Mouse (Mus musculus) ES-E14 (cell line): Measurements from ENCODE around the gene Vars. TPM values are rescaled to one million over a fixed set of nuclear protein-coding genes. Genes with fewer than 3 reads are reported as not detected.
"Not testable (repeated sequence)": the region's sequence is repeated elsewhere in the genome, so short reads cannot be mapped to it uniquely, and the experiment has no call there.

ENCODE experiments used
- DNase-seq: peaks from one replicate; pipeline ENCODE4 v3.0.0-alpha.2; 2013; ENCODE audit warnings: low read depth, low spot score
- H3K27ac ChIP-seq: 2 replicates; pipeline ENCODE4 v1.5.1; 2012; ENCODE audit warnings: low read depth, mild to moderate bottlenecking, low read length, moderate library complexity, mixed read lengths; ENCODE audit not compliant: poor library complexity, insufficient read depth, severe bottlenecking
- H3K36me3 ChIP-seq: 2 replicates; pipeline ENCODE4 v1.6.1; 2012; ENCODE audit warnings: mild to moderate bottlenecking, low read length, moderate library complexity, mixed read lengths; ENCODE audit not compliant: control insufficient read depth, poor library complexity, insufficient read depth, severe bottlenecking
- H3K4me1 ChIP-seq, 2 experiments: fragments of 150-350 bp in 1 of 2; sonication (generic) in 1 of 2; 2 replicates each; pipeline ENCODE4 v1.6.1; 2012; ENCODE audit warnings: low read length in 2 of 2, mild to moderate bottlenecking in 1 of 2, mixed read lengths in 1 of 2; ENCODE audit not compliant: control insufficient read depth in 2 of 2, insufficient read depth in 2 of 2, poor library complexity in 1 of 2
- H3K4me3 ChIP-seq, 2 experiments: fragments of 150-350 bp in 1 of 2; sonication (generic) in 1 of 2; 2 replicates each; pipeline ENCODE4 v1.5.1; 2012; ENCODE audit warnings: low read length in 2 of 2, low read depth in 1 of 2, mild to moderate bottlenecking in 1 of 2, mixed read lengths in 1 of 2; ENCODE audit not compliant: insufficient read depth in 1 of 2, poor library complexity in 1 of 2, severe bottlenecking in 1 of 2
- H3K9ac ChIP-seq: 2 replicates; pipeline ENCODE4 v1.6.1; 2012; ENCODE audit warnings: low read depth, mild to moderate bottlenecking, low read length, mixed read lengths; ENCODE audit not compliant: poor library complexity, insufficient read depth, severe bottlenecking
- H3K9me3 ChIP-seq: fragments of 150-350 bp; sonication (generic); 2 replicates; pipeline ENCODE4 v1.6.1; 2012; ENCODE audit warnings: low read depth, mild to moderate bottlenecking, low read length; ENCODE audit not compliant: control insufficient read depth, insufficient read depth
- CHD2 ChIP-seq: IDR thresholded peaks from 2 replicates; pipeline ENCODE4 v1.6.1; 2014; ENCODE audit warnings: mild to moderate bottlenecking, low read depth, low read length, inconsistent platforms
- HCFC1 ChIP-seq: IDR thresholded peaks from 2 replicates; pipeline ENCODE4 v1.6.1; 2012; ENCODE audit warnings: low read length, inconsistent platforms, borderline replicate concordance; ENCODE audit not compliant: insufficient read depth
- ZC3H11A ChIP-seq: IDR thresholded peaks from 2 replicates; pipeline ENCODE4 v1.6.1; 2012; ENCODE audit warnings: low read depth, mild to moderate bottlenecking, inconsistent platforms, low read length, borderline replicate concordance
- ZNF384 ChIP-seq: IDR thresholded peaks from 2 replicates; pipeline ENCODE4 v1.6.1; 2012; ENCODE audit warnings: low read depth, low read length, inconsistent platforms
- in situ Hi-C, 2 experiments: fragments of 600-800 bp; cut with MboI; formaldehyde crosslinking; loops; one replicate each; pipeline ENCODE4 v1.15.1; 2025; ENCODE audit warnings: low sequenced_read_pairs in 2 of 2, inconsistent platforms in 1 of 2; ENCODE audit not compliant: unreplicated experiment in 2 of 2
- total RNA-seq: library from RNA; depleted of rRNA; stranded (reverse); fragments of 300-350 nt; gene quantifications from 2 replicates; pipeline ENCODE4 v1.2.3, GENCODE M21; 2012

The Vars gene
- total RNA-seq, 1 experiment, result 303 TPM

DNA sequence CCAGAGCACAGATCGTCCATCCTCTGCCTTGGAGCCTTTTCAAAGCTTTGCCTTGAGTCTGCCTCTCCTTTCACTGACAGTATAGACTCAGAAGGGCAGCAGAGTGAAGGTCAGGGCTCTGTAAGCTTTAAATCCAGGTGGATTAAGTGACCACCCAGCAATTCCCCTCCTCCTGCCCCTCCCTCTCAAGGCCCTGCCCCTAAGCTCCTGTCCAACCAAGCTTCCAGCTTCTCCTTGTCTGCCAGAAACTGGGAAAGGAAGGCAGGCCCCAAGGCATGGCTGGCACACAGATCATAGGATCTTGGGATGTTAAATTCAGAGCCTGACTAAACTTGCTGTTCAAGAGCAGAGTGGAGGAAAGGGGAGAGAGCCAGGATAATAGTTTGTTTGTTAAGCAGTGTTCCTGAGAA is 36.1 kb upstream of the Vars start:
- in situ Hi-C loops, result no loop called here
- no peak overlapping the region for H3K27ac ChIP-seq
- TF ChIP-seq ZC3H11A (no peak), CHD2 (no peak)
- H3K4me3 ChIP-seq, result no peak overlapping the region
- H3K9ac ChIP-seq, result no peak overlapping the region
- H3K4me1 ChIP-seq, result peaks cover 3 to 16% of the 10 kb centered on the region in 2 experiments; a peak in 2 of 4 replicates
- no peaks in the 10 kb centered on the region for H3K36me3 ChIP-seq
- H3K9me3 ChIP-seq, result no peaks in the 10 kb centered on the region
- DNase-seq, result no peak

- no peak overlapping the region for H3K4me3 ChIP-seq
- TF ChIP-seq ZC3H11A, result no peak
- no peak for TF ChIP-seq HCFC1
- no peak for TF ChIP-seq ZNF384
- no peaks in the 10 kb centered on the region for H3K36me3 ChIP-seq
- DNase-seq, result no peak
- H3K9ac ChIP-seq, result no peak overlapping the region
- no peak overlapping the region for H3K27ac ChIP-seq
- H3K9me3 ChIP-seq, result no peaks in the 10 kb centered on the region
- H3K4me1 ChIP-seq, result peaks cover 3 to 13% of the 10 kb centered on the region in 2 experiments; a peak in 2 of 4 replicates
- in situ Hi-C loops, result no loop called here
Observed at GRCm38 (mm10) chr17:34965627-34966026, 35.2 kb upstream of the Vars start.

DNA sequence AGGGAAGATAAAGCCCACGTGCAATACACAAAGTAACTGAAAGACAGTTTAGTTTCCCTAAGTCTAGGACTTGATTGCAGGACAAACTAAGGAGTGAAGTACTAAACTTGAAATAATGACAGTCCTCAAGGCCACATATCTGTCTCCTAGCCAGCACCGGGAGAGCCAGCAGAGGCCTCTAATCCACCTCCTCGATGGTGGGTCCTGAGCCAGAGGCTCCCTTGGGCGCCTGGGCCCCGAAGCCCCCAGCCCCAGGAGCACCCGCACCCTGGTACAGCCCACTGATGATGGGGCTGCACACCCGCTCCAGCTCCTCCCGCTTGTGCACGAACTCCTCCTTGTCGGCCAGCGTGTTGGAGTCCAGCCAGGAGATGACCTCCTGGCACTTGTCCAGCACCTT is 31.0 kb upstream of the Vars start, which contains the start of gene Gm20481:
Gm20481 (plus strand) TSS at position 91 of the 400 bp plus-strand sequence.
- H3K9ac ChIP-seq, DNase-seq, H3K9me3 ChIP-seq, H3K27ac ChIP-seq, in situ Hi-C loops, H3K36me3 ChIP-seq: not testable (repeated sequence)
- H3K4me3 ChIP-seq, result peak within 1 kb of the TSS in 1 of 2 experiments; percentile 39; a peak in 1 of 4 replicates
- H3K4me1 ChIP-seq, result peaks cover 0 to 12% of the 10 kb centered on the region in 2 experiments; a peak in 2 of 4 replicates

DNA sequence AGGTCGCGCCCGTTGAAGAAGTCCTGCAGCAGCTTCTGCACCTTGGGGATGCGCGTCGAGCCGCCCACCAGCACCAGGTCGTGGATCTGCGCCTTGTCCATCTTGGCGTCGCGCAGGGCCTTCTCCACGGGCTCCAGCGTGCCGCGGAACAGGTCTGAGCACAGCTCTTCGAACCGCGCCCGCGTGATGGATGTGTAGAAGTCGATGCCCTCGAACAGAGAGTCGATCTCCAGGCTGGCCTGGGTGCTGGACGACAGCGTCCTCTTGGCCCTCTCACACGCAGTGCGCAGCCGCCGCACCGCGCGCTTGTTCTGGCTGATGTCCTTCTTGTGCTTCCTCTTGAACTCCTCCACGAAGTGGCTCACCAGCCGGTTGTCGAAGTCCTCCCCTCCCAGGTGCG is 29.9 kb upstream of the Vars start:
- H3K4me3 ChIP-seq, H3K36me3 ChIP-seq, DNase-seq, in situ Hi-C loops, H3K9me3 ChIP-seq, H3K9ac ChIP-seq, H3K27ac ChIP-seq, H3K4me1 ChIP-seq: not testable (repeated sequence)

DNA sequence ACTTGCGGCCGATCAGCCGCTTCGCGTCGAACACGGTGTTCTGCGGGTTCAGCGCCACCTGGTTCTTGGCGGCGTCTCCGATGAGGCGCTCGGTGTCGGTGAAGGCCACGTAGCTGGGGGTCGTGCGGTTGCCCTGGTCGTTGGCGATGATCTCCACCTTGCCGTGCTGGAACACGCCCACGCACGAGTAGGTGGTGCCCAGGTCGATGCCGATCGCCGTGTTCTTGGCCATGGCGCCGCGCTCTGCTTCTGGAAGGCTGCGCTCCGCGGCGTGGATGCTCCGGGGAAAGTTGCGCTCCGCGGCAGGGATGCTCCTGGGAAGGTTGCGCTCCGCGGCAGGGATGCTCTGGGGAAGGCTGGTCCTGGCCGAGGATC is 29.1 kb upstream of the Vars start:
- DNase-seq, H3K36me3 ChIP-seq, H3K4me1 ChIP-seq, H3K27ac ChIP-seq, H3K9me3 ChIP-seq, in situ Hi-C loops, H3K9ac ChIP-seq: not testable (repeated sequence)
- H3K4me3 ChIP-seq, result peak overlapping the region in 1 of 2 experiments; percentile 35; a peak in 1 of 4 replicates

DNA sequence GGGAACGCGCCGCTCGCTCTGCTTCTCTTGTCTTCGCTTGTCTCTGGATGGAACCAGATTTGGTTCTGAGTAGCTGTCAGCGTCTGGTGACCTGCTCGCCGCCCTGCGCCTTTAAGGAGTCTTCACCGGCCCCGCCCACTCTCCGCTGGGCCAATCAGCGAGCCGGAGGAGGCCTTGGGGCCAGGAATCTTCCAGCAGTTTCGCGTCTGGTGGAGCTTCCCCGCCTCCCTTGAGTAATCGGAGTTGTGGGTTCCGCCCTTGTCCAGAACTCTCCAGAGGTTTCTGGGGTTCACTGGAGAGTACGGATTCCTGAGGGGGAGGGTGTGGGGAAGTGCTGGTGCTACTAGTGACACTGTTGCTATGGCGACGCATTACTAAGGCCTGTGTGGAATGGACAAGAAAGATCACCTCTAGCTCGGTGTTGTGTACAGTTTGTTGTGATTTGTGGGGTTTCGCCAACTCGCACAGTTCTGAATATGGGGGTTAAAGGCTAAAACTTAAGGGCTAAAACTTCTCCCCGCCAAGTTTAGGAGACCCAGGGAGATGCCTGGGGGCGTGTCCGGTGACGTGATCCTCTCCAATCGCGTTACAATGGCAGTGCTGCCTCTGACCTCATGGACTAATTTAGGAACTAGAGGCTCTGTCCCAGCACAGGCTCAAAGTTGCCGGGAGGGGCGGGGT is 28.6 kb upstream of the Vars start, which contains the start of the genes Hspa1a and Hspa1l:
Hspa1a (minus strand) TSS at position 88 of the 681 bp plus-strand sequence.
Hspa1l (plus strand) TSS at position 635 of the 681 bp plus-strand sequence.
- H3K36me3 ChIP-seq, DNase-seq, in situ Hi-C loops, H3K4me1 ChIP-seq, H3K9me3 ChIP-seq, H3K27ac ChIP-seq, H3K9ac ChIP-seq: not testable (repeated sequence)
- H3K4me3 ChIP-seq, result peak within 1 kb of the TSS; percentile 35; a peak in 3 of 4 replicates
